Mouse (Mus musculus) kidney, postnatal 10 days (tissue): ENCODE data around the gene Ebi3.

Source experiments
- DNase-seq: peaks from one replicate; pipeline ENCODE4 v3.0.0; 2021; ENCODE audit warnings: mixed read lengths

Gene Ebi3

GRCm38 (mm10) chr17:55958918-55959728 lies 6.7 kb downstream of the Ebi3 start, which contains the start of gene Yju2:
Yju2 (plus strand) TSS chr17:55959099.
- peak; percentile 94 for DNase-seq

- no peak for DNase-seq
Measured at GRCm38 (mm10) chr17:55959946-55960740, 7.7 kb downstream of the Ebi3 start.

DNA sequence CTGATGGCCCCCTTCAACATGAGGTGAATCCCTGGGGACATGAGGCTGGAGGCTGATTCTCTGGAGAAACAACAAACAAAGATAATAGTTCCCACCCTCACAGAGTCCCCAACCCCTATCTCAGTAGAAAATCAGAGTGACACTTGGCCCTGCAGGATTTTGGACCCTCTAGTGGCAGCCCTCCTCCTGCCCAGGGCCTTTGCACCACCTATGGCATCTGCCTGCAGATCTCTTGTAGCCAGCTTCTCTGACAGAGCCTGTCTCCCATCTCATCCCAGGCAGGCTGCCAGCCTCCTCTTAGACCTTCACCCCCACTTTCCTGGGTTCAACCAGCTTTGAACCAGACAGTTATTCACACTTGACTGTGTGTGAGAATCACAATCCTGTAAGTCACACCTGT lies 8.4 kb downstream of the Ebi3 start:
- no peak for DNase-seq

- no peak for DNase-seq
Measured at GRCm38 (mm10) chr17:55961631-55962030, 9.2 kb downstream of the Ebi3 start.

GRCm38 (mm10) chr17:55963171-55963570 lies 10.7 kb downstream of the Ebi3 start:
- no peak for DNase-seq

GRCm38 (mm10) chr17:55964496-55964895 lies 12.1 kb downstream of the Ebi3 start:
- no peak for DNase-seq

DNA sequence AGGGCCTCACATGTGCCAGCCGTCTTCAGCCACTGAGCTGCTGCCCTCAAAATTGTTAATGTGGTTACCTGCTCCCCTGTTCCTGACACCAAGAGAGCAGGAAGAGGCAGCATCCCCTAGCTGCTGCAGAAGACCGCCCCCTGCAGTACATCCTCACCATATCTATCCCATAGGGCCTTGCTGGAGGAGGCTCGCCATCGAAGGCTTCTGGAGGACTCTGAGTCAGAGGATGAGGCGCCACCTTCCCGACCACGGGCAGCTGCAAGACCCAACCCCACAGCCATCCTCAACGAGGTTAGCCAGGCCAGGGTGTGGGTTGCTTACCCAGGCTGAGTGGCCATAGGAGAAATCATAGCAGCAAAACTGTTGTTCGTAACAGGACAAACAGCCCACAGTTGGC lies 12.6 kb downstream of the Ebi3 start:
- DNase-seq, result no peak

- no peak for DNase-seq
Measured at GRCm38 (mm10) chr17:55967186-55967585, 14.7 kb downstream of the Ebi3 start.

DNA sequence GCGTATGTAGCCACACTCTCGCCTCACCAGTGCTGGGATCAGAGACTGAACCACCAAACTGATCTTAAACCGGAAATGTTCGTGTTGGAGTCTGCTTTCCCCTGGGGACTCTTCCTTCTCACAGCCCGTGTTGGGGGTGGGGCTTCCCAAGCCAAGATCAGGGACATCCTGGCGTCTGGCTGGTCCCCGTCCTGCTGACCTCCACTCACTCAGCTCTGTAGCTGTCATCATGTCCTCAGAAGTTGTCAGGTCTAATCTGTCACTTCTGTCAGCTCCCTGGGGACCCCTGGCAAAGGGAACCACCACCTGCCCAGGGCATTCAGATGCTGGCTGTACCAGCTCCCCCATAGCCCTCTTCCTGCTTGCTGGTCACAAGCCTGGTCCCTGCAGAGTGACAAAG lies 15.8 kb downstream of the Ebi3 start:
- peak; percentile 66 for DNase-seq

- peak; percentile 74 for DNase-seq
Measured at GRCm38 (mm10) chr17:55969560-55969959, 17.1 kb downstream of the Ebi3 start.

GRCm38 (mm10) chr17:55969966-55970891 lies 17.8 kb downstream of the Ebi3 start, which contains the start of gene Shd:
Shd (plus strand) TSS chr17:55970467.
- DNase-seq, result peak; percentile 73

GRCm38 (mm10) chr17:55971453-55971852 lies 19.0 kb downstream of the Ebi3 start:
- no peak for DNase-seq

DNA sequence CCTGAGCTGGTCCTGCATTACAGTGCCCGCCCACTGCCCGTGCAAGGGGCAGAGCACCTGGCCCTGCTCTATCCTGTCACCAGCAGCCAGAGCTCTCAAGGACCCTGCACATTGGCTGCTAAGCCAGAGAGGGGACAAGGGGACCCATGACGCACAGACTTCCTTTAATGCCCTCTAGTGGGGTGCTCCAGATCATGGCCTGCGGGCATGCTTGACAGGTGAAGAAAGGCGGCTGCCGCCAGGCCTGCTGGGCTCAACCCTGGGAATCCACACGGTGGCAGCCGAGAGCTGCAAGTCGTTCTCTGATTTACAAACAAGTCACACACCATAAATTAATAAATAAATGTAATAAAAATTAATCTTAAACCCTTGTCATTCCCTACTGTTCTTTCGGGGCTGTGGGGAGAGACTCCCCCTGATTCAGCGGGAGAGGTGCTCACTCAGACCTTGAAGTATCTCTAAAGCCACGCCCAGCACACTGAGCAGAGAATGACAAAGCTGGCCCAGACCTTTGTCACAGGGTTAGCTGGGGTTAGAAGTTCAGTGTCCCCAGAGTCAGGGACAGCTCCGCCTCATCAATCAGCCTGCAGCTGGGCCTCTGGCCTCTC lies 23.9 kb downstream of the Ebi3 start:
- DNase-seq, result peak; percentile 90

GRCm38 (mm10) chr17:55977301-55977700 lies 24.9 kb downstream of the Ebi3 start:
- DNase-seq, result no peak

DNA sequence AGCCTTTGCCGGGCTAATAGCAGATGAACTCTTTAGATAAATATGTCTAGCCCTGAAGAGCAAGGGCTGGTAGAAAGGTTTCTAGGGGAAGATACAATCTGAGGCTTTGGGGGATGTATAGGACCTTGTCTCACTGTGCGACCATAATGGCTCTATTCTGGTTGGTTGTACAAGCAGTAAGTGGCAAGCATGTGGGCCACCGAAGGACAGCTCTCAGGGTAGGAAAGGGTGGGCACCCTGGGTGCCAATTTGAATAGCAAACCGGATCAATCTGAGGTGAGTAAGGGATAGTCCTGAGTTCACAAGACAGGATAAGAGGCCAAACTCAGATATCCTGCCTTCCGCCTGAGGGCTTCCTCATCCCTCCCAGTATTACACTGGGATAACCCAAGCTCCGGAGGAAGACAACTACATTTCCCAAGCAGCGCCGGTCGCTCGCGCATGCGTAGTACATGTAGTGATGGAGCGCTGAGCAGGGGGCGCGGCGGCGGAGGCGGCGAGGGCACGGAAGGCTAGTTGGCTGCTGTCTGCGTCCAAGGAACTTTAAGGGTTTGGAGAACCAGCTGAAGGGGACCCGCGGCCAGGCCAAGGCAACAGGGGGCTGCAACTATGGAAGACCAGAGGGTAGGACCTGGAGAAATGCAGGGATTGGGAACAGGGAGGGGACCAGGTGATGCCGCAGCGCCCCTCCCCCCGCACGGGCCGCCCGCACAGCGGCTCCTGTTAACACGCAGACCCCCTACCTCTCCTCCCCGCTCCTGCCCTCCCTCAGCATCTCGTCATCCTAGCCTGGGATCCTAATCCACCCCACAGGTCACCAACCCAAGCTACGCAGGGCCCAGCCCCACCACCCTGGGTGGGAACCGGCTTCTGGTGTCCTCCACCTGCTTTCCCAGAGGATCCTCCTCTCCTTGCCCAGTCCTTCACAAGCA lies 33.9 kb downstream of the Ebi3 start, which contains the start of gene Fsd1:
Gene Fsd1, plus strand, starts transcription at position 480 of the 932 bp plus-strand sequence.
- DNase-seq, result peak; percentile 82

GRCm38 (mm10) chr17:55990278-55990898 lies 37.9 kb downstream of the Ebi3 start:
- no peak for DNase-seq

DNA sequence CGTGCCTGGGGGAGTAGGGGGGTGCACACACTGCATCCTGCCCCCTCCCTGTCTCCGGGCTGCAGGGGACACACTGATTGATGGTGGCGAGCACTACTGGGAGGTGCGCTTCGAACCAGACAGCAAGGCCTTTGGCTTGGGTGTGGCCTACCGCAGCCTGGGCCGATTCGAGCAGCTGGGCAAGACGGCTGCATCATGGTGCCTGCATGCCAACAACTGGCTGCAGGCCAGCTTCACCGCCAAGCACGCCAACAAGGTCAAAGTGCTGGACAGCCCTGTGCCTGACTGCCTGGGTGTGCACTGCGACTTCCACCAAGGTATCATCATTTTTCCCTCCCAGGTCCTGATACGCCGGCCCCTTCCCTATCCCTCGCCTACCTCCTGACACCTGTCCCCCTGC lies 43.6 kb downstream of the Ebi3 start:
- DNase-seq, result peak; percentile 56

- no peak for DNase-seq
Measured at GRCm38 (mm10) chr17:55999794-56000499, 47.5 kb downstream of the Ebi3 start.

DNA sequence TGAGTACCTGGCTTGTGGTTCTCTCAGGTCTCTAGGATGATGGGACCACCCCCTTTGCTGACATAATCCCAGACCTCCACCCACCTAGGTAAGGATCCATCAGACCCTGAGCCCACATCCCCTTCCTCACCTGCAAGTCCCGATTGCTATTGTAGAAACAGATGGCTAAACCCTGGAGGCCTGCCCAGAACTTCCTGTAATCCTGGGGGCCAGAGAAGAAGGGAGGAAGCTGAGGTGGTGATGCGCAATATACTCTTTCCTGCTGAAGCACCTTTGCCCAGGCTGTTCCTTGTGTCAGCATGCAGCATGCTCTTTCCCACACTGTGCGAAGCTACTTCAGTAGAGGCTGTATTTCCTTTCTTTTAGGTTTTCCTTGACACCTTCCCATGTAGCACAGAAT lies 50.6 kb downstream of the Ebi3 start:
- no peak for DNase-seq
